Mouse (Mus musculus) T-helper 17 cell (primary cell): ENCODE data around the gene Scube3.
"Not testable (repeated sequence)": the region's sequence is repeated elsewhere in the genome, so short reads cannot be mapped to it uniquely, and the experiment has no call there.

ENCODE experiments used
- in situ Hi-C, 2 experiments: fragments of 300-600 bp; cut with MboI, MseI; formaldehyde crosslinking; loops; 1 replicate in 1 of 2; 2 replicates in 1 of 2; pipeline ENCODE4 v1.15.1; 2025; ENCODE audit warnings: high pct_unique_total_duplicates in 2 of 2

Gene Scube3

DNA sequence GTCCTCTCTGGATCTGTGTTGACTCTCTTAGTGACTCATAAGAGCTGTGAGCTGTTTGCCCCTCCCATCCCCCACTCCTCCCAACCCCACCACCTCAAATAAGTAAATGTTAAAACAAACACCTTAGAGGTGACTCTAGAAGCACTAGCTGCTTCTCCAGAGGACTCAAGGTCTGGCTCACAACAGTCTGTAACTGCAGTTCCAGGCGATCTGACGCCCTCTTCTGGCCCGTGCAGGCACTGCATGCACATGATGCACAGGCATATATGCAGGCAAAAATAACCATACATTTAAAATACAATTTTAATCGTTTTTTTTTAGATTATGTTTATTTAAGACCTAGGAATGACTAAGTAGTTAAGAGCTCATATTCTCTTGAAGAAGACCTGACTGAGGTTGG, 71.3 kb downstream of the Scube3 start:
- in situ Hi-C loops, result loop anchor here in 1 of 2 experiments (10.0 kb wide), 1 partner anchor 1452 kb away; the partner anchor contains the start of gene Cmtr1

DNA sequence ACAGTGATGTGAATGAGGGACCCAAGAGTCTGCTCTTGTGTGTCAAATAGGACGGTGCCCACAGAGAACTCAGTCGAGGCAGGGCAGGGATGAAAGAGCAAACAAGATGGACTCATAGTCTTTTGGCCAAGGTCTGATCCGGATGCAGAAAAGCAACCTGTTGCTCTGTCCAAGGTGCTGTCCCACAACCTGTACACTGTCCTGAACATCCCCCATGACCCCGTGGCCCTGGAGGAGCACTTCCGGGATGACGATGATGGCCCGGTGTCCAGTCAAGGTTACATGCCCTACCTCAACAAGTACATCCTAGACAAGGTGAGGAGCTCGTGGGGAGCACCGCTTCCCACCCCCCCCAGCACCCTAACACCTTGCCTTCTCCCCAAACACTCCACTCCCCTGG, 74.8 kb downstream of the Scube3 start:
- in situ Hi-C loops, result loop anchor here in 1 of 2 experiments (10.0 kb wide), 1 partner anchor 1448 kb away; the partner anchor contains the start of gene Cmtr1

DNA sequence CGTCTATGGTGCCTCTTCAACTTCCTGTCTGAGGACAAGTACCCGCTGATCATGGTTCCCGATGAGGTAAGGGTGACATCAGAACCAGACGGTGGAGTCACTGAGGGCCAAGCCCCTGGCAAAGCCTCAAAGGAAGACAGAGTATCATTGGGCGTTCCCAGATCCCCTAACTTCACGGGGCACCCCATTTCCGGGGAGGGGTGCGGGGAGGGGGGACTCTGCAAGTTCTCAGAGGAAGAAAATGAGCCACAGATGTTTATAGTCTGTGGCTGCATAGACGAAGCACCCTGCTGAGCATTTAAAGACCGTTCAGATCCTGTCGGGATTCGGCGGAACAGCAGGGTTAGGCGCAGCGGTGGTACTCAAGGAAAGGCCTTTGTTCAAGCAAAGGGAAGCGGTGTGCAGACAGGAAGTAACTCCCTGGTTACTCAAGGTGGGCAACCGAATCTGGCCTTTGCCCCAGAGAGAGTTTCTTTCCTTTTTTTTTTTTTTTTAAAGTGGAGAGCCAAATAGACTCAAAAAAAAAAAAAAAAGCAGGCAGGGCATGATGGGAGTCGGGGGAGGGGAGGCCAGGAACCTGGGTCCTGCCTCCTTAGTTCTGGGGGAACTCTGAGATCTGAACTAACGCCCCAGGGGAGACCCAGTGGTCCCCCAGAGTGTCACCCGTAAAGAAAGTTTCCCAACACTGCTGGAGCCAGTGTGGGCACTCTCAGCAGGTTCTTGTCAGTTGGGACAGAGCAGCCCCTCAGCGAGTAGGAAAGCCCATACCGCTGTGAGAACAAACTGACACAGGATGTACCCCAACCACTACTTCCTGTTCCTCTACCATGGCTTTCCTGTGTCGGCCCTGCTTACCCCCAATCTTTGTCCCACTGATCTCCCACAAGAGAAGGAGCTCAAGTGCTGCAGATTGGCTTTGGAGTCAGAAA, 76.0 kb downstream of the Scube3 start:
- in situ Hi-C loops, result loop anchor here in 1 of 2 experiments (10.0 kb wide), 1 partner anchor 1447 kb away; the partner anchor contains the start of gene Cmtr1

DNA sequence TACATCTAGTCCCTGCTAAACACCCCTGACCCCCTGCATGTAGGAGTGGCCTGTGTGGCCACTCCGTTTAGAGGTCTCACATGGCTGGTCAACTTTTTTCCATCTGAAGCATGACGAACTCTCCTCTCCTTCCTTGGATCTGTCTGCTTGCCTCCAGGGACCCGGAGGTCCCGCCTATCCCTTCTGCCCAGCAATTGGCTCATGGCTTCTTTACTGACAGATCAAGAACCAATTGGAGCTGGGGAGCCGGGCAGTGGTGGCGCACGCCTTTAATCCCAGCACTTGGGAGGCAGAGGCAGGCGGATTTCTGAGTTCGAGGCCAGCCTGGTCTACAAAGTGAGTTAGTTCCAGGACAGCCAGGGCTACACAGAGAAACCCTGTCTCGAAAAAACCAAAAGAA, 80.5 kb downstream of the Scube3 start:
- in situ Hi-C loops, result not testable (repeated sequence)

DNA sequence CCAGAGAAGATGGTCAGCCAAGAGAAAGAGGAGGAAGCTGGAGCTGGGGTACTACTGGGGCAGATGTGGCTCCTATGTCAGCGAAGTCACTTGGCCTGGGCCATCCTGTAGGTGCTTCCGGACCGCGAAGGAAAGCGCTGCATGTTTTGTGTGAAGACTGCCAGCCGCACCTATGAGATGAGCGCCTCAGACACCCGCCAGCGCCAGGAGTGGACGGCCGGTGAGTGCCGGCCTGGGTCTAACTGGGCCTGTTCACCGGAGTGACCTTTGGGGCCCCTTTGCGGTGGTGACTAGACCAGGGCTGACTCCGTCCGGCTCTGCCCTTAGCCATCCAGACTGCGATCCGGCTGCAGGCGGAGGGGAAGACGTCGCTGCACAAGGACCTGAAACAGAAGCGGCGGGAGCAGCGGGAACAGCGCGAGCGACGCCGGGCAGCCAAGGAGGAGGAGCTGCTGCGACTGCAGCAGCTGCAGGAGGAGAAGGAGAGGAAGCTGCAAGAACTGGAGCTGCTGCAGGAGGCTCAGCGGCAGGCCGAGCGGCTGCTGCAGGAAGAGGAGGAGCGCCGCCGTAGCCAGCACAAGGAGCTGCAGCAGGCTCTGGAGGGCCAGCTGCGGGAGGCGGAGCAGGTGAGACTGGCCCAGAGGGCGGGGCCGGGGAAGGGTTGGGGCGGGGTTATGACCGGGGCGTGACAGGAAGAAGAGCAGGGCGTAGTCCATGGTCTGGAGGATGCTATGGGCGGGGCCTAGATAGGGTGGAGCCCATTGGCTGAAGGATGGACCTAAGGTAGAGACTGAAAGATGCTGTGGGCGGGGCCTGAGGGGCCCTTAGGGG, 81.8 kb downstream of the Scube3 start:
- in situ Hi-C loops, result no loop called here
